Mouse (Mus musculus): ENCODE data around the gene Ushbp1. TPM values are rescaled to one million over a fixed set of nuclear protein-coding genes. Genes with fewer than 3 reads are reported as not detected.
"Not testable (repeated sequence)": the region's sequence is repeated elsewhere in the genome, so short reads cannot be mapped to it uniquely, and the experiment has no call there.

Gene Ushbp1
- total RNA-seq, 2 experiments from 2014 or later = 40.5 to 45.1 TPM

- intact Hi-C loops (cut with DNase I) = loop anchor here (2.0 to 5.0 kb wide), 2 partner anchors 30 to 98 kb away; no protein-coding TSS in a partner anchor
- DNase-seq = no peak
Observed at GRCm38 (mm10) chr8:71374616-71375206, 20.9 kb downstream of the Ushbp1 start.

GRCm38 (mm10) chr8:71373000-71373399 is 22.6 kb downstream of the Ushbp1 start:
- intact Hi-C loops (cut with DNase I) = loop anchor here (5.0 kb wide), 1 partner anchor 99 kb away; no protein-coding TSS in a partner anchor

GRCm38 (mm10) chr8:71372427-71372826 is 23.2 kb downstream of the Ushbp1 start:
- no peak for DNase-seq
- intact Hi-C loops (cut with DNase I) = loop anchor here (5.0 kb wide), 1 partner anchor 100 kb away; no protein-coding TSS in a partner anchor

More at GRCm38 (mm10) chr8:71373000-71373399, 22.6 kb downstream of the Ushbp1 start:
- no peak for DNase-seq

GRCm38 (mm10) chr8:71371236-71371848 is 24.3 kb downstream of the Ushbp1 start, which contains the start of gene Ocel1:
Gene Ocel1 (plus strand): TSS chr8:71371298.
- intact Hi-C loops (cut with DNase I) = loop anchor here (5.0 kb wide), 1 partner anchor 101 kb away; no protein-coding TSS in a partner anchor
- DNase-seq = peak; percentile 97 to 98

GRCm38 (mm10) chr8:71370711-71371235 is 24.8 kb downstream of the Ushbp1 start:
- no peak for DNase-seq
- intact Hi-C loops (cut with DNase I) = loop anchor here (5.0 kb wide), 1 partner anchor 102 kb away; no protein-coding TSS in a partner anchor

GRCm38 (mm10) chr8:71369040-71369718 is 26.4 kb downstream of the Ushbp1 start:
- intact Hi-C loops (cut with DNase I) = loop anchor here (5.0 kb wide), 1 partner anchor 93 kb away; the partner anchor contains the start of genes Abhd8 and Mrpl34
- no peak for DNase-seq

- intact Hi-C loops (cut with DNase I) = loop anchor here (5.0 kb wide), 1 partner anchor 94 kb away; the partner anchor contains the start of genes Abhd8 and Mrpl34
- no peak for DNase-seq
Observed at GRCm38 (mm10) chr8:71368366-71368765, 27.2 kb downstream of the Ushbp1 start.

GRCm38 (mm10) chr8:71367529-71368176 is 27.9 kb downstream of the Ushbp1 start:
- intact Hi-C loops (cut with DNase I) = loop anchor here (5.0 kb wide), 1 partner anchor 95 kb away; the partner anchor contains the start of genes Abhd8 and Mrpl34
- DNase-seq = no peak

GRCm38 (mm10) chr8:71366771-71367528 is 28.7 kb downstream of the Ushbp1 start, which contains the start of gene Use1:
Gene Use1 (plus strand): TSS chr8:71366848.
- peak; percentile 88 to 92 for DNase-seq
- intact Hi-C loops (cut with DNase I) = loop anchor here (5.0 kb wide), 1 partner anchor 95 kb away; the partner anchor contains the start of genes Abhd8 and Mrpl34

GRCm38 (mm10) chr8:71358026-71358425 is 37.6 kb downstream of the Ushbp1 start:
- no peak for DNase-seq

GRCm38 (mm10) chr8:71351520-71351919 is 44.1 kb downstream of the Ushbp1 start:
- no peak for DNase-seq
- intact Hi-C loops (cut with DNase I) = no loop called here

More at GRCm38 (mm10) chr8:71358026-71358425, 37.6 kb downstream of the Ushbp1 start:
- intact Hi-C loops (cut with DNase I) = no loop called here

GRCm38 (mm10) chr8:71351117-71351516 is 44.5 kb downstream of the Ushbp1 start:
- no peak for DNase-seq
- intact Hi-C loops (cut with DNase I) = no loop called here

GRCm38 (mm10) chr8:71346581-71346980 is 49.0 kb downstream of the Ushbp1 start:
- intact Hi-C loops (cut with DNase I) = no loop called here
- no peak for DNase-seq

- intact Hi-C loops (cut with DNase I) = loop anchor here (2.0 kb wide), 1 partner anchor 66 kb away; the partner anchor contains the start of gene Ankle1
- DNase-seq = peak; percentile 23 to 56
Observed at GRCm38 (mm10) chr8:71340625-71341024, 55.0 kb downstream of the Ushbp1 start.

- DNase-seq; intact Hi-C loops (cut with DNase I): not testable (repeated sequence)
Observed at GRCm38 (mm10) chr8:71337834-71338233, 57.8 kb downstream of the Ushbp1 start.
